Mouse (Mus musculus): Measurements from ENCODE around the gene Lrrc2.

Lrrc2 gene

GRCm38 (mm10) chr9:110951397-110951796 lies at the start of gene Lrrc2:
Gene Lrrc2, plus strand, starts transcription at chr9:110951545.
- DNase-seq (ENCODE audit: low spot score in 2 of 2), result no peak

- no peak for DNase-seq (ENCODE audit: low spot score in 2 of 2)
Measured at GRCm38 (mm10) chr9:110902271-110902670, 49.1 kb upstream of the Lrrc2 start.

GRCm38 (mm10) chr9:110907201-110907837 lies 44.0 kb upstream of the Lrrc2 start:
- DNase-seq (ENCODE audit: low spot score in 2 of 2), result no peak

GRCm38 (mm10) chr9:110907838-110908630 lies 43.3 kb upstream of the Lrrc2 start:
- no peak for DNase-seq (ENCODE audit: low spot score in 2 of 2)

- no peak for DNase-seq (ENCODE audit: low spot score in 2 of 2)
Measured at GRCm38 (mm10) chr9:110908631-110909016, 42.7 kb upstream of the Lrrc2 start.

- no peak for DNase-seq (ENCODE audit: low spot score in 2 of 2)
Measured at GRCm38 (mm10) chr9:110909371-110909967, 41.9 kb upstream of the Lrrc2 start.

GRCm38 (mm10) chr9:110914631-110915236 lies 36.6 kb upstream of the Lrrc2 start:
- DNase-seq (ENCODE audit: low spot score in 2 of 2), result no peak

GRCm38 (mm10) chr9:110915466-110915865 lies 35.9 kb upstream of the Lrrc2 start:
- no peak for DNase-seq (ENCODE audit: low spot score in 2 of 2)

- DNase-seq (ENCODE audit: low spot score in 2 of 2), result no peak
Measured at GRCm38 (mm10) chr9:110916786-110917185, 34.6 kb upstream of the Lrrc2 start, which contains the start of gene Fam240a. Gene Fam240a, minus strand, starts transcription at chr9:110916861.

GRCm38 (mm10) chr9:110920665-110921419 lies 30.5 kb upstream of the Lrrc2 start:
- no peak for DNase-seq (ENCODE audit: low spot score in 2 of 2)

GRCm38 (mm10) chr9:110922759-110923158 lies 28.6 kb upstream of the Lrrc2 start:
- DNase-seq (ENCODE audit: low spot score in 2 of 2), result peak; percentile 61 to 85

- DNase-seq (ENCODE audit: low spot score in 2 of 2), result peak in 1 of 2 experiments; percentile 25
Measured at GRCm38 (mm10) chr9:110931573-110931972, 19.8 kb upstream of the Lrrc2 start.

- peak in 1 of 2 experiments; percentile 73 for DNase-seq (ENCODE audit: low spot score in 2 of 2)
Measured at GRCm38 (mm10) chr9:110933850-110934437, 17.4 kb upstream of the Lrrc2 start.

GRCm38 (mm10) chr9:110935941-110936340 lies 15.4 kb upstream of the Lrrc2 start:
- no peak for DNase-seq (ENCODE audit: low spot score in 2 of 2)

GRCm38 (mm10) chr9:110937506-110938490 lies 13.5 kb upstream of the Lrrc2 start:
- DNase-seq (ENCODE audit: low spot score in 2 of 2), result no peak

GRCm38 (mm10) chr9:110944265-110944664 lies 7.1 kb upstream of the Lrrc2 start:
- DNase-seq (ENCODE audit: low spot score in 2 of 2), result no peak

GRCm38 (mm10) chr9:110945343-110945742 lies 6.0 kb upstream of the Lrrc2 start:
- DNase-seq (ENCODE audit: low spot score in 2 of 2), result no peak

- no peak for DNase-seq (ENCODE audit: low spot score in 2 of 2)
Measured at GRCm38 (mm10) chr9:110945926-110946325, 5.4 kb upstream of the Lrrc2 start, which contains the start of gene Tdgf1. Gene Tdgf1, minus strand, starts transcription at chr9:110946158.

- no peak for DNase-seq (ENCODE audit: low spot score in 2 of 2)
Measured at GRCm38 (mm10) chr9:110946548-110947044, 4.7 kb upstream of the Lrrc2 start.

GRCm38 (mm10) chr9:110947261-110947661 lies 4.1 kb upstream of the Lrrc2 start:
- DNase-seq (ENCODE audit: low spot score in 2 of 2), result no peak

All from cerebellum, postnatal 4 days (tissue).